Mouse (Mus musculus) embryonic fibroblast, embryonic 13.5 days (primary cell): ENCODE measurements around the gene Poc1a.

Experiments used
- CTCF ChIP-seq: IDR thresholded peaks from 2 replicates; pipeline ENCODE4 v1.5.1; 2011; ENCODE audit warnings: mild to moderate bottlenecking, control low read depth, low read length, moderate library complexity, borderline replicate concordance; ENCODE audit not compliant: insufficient read depth
- POLR2A ChIP-seq: IDR thresholded peaks from 2 replicates; pipeline ENCODE4 v1.6.1; 2011; ENCODE audit warnings: low read depth, mild to moderate bottlenecking, control low read depth, low read length, moderate library complexity

DNA sequence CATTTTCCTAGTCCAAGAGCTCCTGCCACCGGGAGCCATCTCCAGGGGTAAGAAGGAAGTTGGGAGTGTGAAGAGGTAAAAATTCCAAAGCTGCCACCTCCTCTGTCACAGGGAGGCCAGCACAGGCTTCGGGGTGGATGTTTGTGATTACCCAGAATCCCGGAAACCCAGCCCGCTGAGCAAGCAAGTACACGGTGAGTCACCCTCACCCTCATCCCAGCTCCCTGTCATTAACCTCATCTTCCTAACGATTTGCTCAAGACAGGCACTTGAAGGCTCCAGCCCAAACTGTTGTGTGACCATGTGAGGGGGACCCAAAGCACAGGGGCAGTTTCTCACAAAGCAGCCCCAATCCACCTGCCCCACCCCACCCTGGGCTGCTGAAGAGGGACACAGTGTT is 72.9 kb downstream of the Poc1a start:
- TF ChIP-seq POLR2A, result no peak
- TF ChIP-seq CTCF, result no peak
